Mouse (Mus musculus) CH12.LX (cell line): ENCODE data around the gene Gabarapl2. TPM values are rescaled to one million over a fixed set of nuclear protein-coding genes. Genes with fewer than 3 reads are reported as not detected.
A peak's percentile ranks its signal among the peaks of the same experiment; 100 is the strongest.

Experiments
- DNase-seq: peaks from one replicate; pipeline ENCODE4 v3.0.0-alpha.2; 2013; ENCODE audit errors: extremely low read depth
- H3K27ac ChIP-seq: 2 replicates; pipeline ENCODE4 v1.5.1; 2012; ENCODE audit warnings: low read depth, mild to moderate bottlenecking, control low read depth, moderate library complexity; ENCODE audit not compliant: insufficient read depth
- H3K27me3 ChIP-seq: replicated peaks from 2 replicates; pipeline ENCODE3; 2012; ENCODE audit warnings: inconsistent platforms
- H3K36me3 ChIP-seq, 2 experiments: replicated peaks in 1 of 2; 2 replicates each; pipeline versions ENCODE3 to v1.6.1; 2012; ENCODE audit warnings: inconsistent platforms in 1 of 2, low read length in 1 of 2, mild to moderate bottlenecking in 1 of 2, mixed read lengths in 1 of 2, moderate library complexity in 1 of 2; ENCODE audit not compliant: control insufficient read depth in 1 of 2, insufficient read depth in 1 of 2
- H3K4me1 ChIP-seq, 2 experiments: 2 replicates each; pipeline ENCODE4 v1.6.1; 2012; ENCODE audit warnings: inconsistent platforms in 1 of 2, moderate library complexity in 1 of 2; ENCODE audit not compliant: insufficient read depth in 2 of 2, control insufficient read depth in 1 of 2
- H3K4me2 ChIP-seq: 2 replicates; pipeline ENCODE4 v1.6.1; 2012; ENCODE audit warnings: low read depth, mild to moderate bottlenecking, control low read depth; ENCODE audit not compliant: poor library complexity, insufficient read depth, severe bottlenecking
- H3K4me3 ChIP-seq, 3 experiments: fragments of 150-350 bp in 1 of 3; sonication (generic) in 1 of 3; replicated peaks in 1 of 3; 2 replicates each; pipeline versions ENCODE3 to v1.5.1; 2011 to 2012; ENCODE audit warnings: low read depth in 2 of 3, low read length in 2 of 3, mild to moderate bottlenecking in 2 of 3, moderate library complexity in 2 of 3, control low read depth in 1 of 3, improper control_type of control experiment in 1 of 3, inconsistent platforms in 1 of 3, mixed read lengths in 1 of 3; ENCODE audit not compliant: poor library complexity in 1 of 3
- H3K79me2 ChIP-seq: replicated peaks from 2 replicates; pipeline ENCODE4 v1.6.1; 2012; ENCODE audit warnings: mild to moderate bottlenecking, moderate library complexity; ENCODE audit not compliant: control insufficient read depth, poor library complexity, insufficient read depth, severe bottlenecking; ENCODE audit errors: extremely low read depth
- H3K9ac ChIP-seq: 2 replicates; pipeline ENCODE4 v1.6.1; 2012; ENCODE audit warnings: low read depth, mild to moderate bottlenecking, control low read depth, moderate library complexity; ENCODE audit not compliant: insufficient read depth
- H3K9me3 ChIP-seq: replicated peaks from 2 replicates; pipeline ENCODE3; 2012; ENCODE audit warnings: low read length, inconsistent platforms, mixed read lengths
- CHD2 ChIP-seq: IDR thresholded peaks from 2 replicates; pipeline ENCODE4 v1.6.1; 2011; ENCODE audit warnings: low read length, improper control_type of control experiment
- E2F4 ChIP-seq: IDR thresholded peaks from 2 replicates; pipeline ENCODE4 v1.6.1; 2011; ENCODE audit warnings: low read depth, low read length, improper control_type of control experiment; ENCODE audit not compliant: insufficient replicate concordance
- GABPA ChIP-seq: IDR thresholded peaks from 2 replicates; pipeline ENCODE4 v1.6.1; 2012; ENCODE audit warnings: low read depth, low read length, improper control_type of control experiment, inconsistent platforms; ENCODE audit not compliant: insufficient replicate concordance
- HCFC1 ChIP-seq: IDR thresholded peaks from 2 replicates; pipeline ENCODE4 v1.6.1; 2012; ENCODE audit warnings: low read depth, mild to moderate bottlenecking, inconsistent platforms, low read length, improper control_type of control experiment
- IRF4 ChIP-seq: IDR thresholded peaks from 2 replicates; pipeline ENCODE4 v1.6.1; 2014; ENCODE audit warnings: low read depth, mild to moderate bottlenecking, inconsistent platforms, low read length, improper control_type of control experiment
- JUND ChIP-seq: conservative IDR thresholded peaks from 2 replicates; pipeline ENCODE4 v1.6.1; 2011; ENCODE audit warnings: low read depth, low read length, improper control_type of control experiment
- MAFK ChIP-seq: IDR thresholded peaks from 2 replicates; pipeline ENCODE4 v1.6.1; 2011; ENCODE audit warnings: low read length, improper control_type of control experiment; ENCODE audit not compliant: insufficient replicate concordance
- MAZ ChIP-seq: IDR thresholded peaks from 2 replicates; pipeline ENCODE4 v1.6.1; 2012; ENCODE audit warnings: low read depth, mild to moderate bottlenecking, inconsistent platforms, low read length, improper control_type of control experiment, moderate library complexity
- NRF1 ChIP-seq: IDR thresholded peaks from 2 replicates; pipeline ENCODE4 v1.6.1; 2014; ENCODE audit warnings: low read depth, mild to moderate bottlenecking, inconsistent platforms, low read length, improper control_type of control experiment, moderate library complexity
- SMC3 ChIP-seq: IDR thresholded peaks from 2 replicates; pipeline ENCODE4 v1.6.1; 2011; ENCODE audit warnings: low read depth, low read length, improper control_type of control experiment
- TCF12 ChIP-seq: IDR thresholded peaks from 2 replicates; pipeline ENCODE4 v1.6.1; 2014; ENCODE audit warnings: low read depth, mild to moderate bottlenecking, inconsistent platforms, low read length, improper control_type of control experiment
- UBTF ChIP-seq: IDR thresholded peaks from 2 replicates; pipeline ENCODE4 v1.6.1; 2012; ENCODE audit warnings: low read depth, mild to moderate bottlenecking, inconsistent platforms, low read length, improper control_type of control experiment, moderate library complexity
- USF1 ChIP-seq: IDR thresholded peaks from 2 replicates; pipeline ENCODE4 v1.6.1; 2014; ENCODE audit warnings: low read depth, mild to moderate bottlenecking, inconsistent platforms, low read length, improper control_type of control experiment
- ZMIZ1 ChIP-seq: IDR thresholded peaks from 2 replicates; pipeline ENCODE4 v1.6.1; 2012; ENCODE audit warnings: low read depth, mild to moderate bottlenecking, inconsistent platforms, low read length, improper control_type of control experiment
- ZNF384 ChIP-seq: IDR thresholded peaks from 2 replicates; pipeline ENCODE4 v1.6.1; 2012; ENCODE audit warnings: low read depth, low read length, improper control_type of control experiment, inconsistent platforms
- dilution Hi-C: fragments of 300-500 bp; cut with MboI; formaldehyde crosslinking; loops from 2 replicates; pipeline ENCODE4 v1.14.3; 2020; ENCODE audit warnings: low sequenced_read_pairs; ENCODE audit not compliant: extremely low pct_unique_long_range_greater_than_20kb, extremely low pct_ligation_motif_present
- in situ Hi-C: fragments of 300-500 bp; cut with MboI; formaldehyde crosslinking; loops from 3 replicates; pipeline ENCODE4 v1.14.3; 2019; ENCODE audit warnings: low sequenced_read_pairs, low pct_ligation_motif_present, low pct_unique_long_range_greater_than_20kb, mixed read lengths
- polyA plus RNA-seq: library from polyadenylated mRNA; unstranded; fragments of >175 nt; gene quantifications from 2 replicates; pipeline ENCODE4 v1.2.1, GENCODE M21; 2012; ENCODE audit warnings: low read depth; ENCODE audit not compliant: insufficient read length
- total RNA-seq, 2 experiments: library from RNA; depleted of rRNA; stranded (reverse); fragments of 300-350 nt in 1 of 2; fragments of >200 nt in 1 of 2; gene quantifications; 2 replicates each; pipeline ENCODE4 v1.2.3; 2012 to 2014

Gene Gabarapl2
- total and polyA plus RNA-seq, 3 experiments: 29.8 to 61.0 (median 42.1) TPM

DNA sequence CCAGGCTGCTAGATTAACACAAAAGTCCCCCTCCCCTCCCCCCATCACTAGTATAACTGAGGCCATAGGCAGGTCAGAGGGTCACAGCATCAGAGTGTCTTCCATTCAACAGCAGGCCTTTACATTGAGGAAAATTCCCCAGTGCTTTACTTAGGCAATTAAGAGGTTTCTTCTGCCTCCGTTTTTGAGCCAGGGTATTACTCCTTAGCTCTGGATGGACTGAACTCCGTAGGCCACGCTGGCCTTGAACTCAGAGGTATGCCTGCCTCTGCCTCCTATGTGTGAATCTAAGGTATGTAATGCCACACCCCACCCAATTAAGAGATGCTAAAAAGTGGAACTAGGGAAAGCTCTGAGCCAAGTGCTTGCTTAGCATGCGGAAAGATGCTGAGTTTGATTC lies 23.0 kb downstream of the Gabarapl2 start:
- Histone ChIP-seq H3K79me2 (no peaks in the 10 kb centered on the region), H3K4me2 (no peak overlapping the region), H3K9ac (no peak overlapping the region), H3K27ac (no peak overlapping the region), H3K4me1 (peaks cover 3 to 15% of the 10 kb centered on the region in 2 experiments; a peak in 2 of 4 replicates), H3K36me3 (peaks cover 15 to 69% of the 10 kb centered on the region in 2 experiments), H3K9me3 (no peaks in the 10 kb centered on the region), H3K4me3 (no peak overlapping the region), H3K27me3 (no peaks in the 10 kb centered on the region)
- TF ChIP-seq SMC3 (no peak), ZNF384 (no peak), IRF4 (no peak), MAFK (no peak), CHD2 (no peak), E2F4 (no peak), NRF1 (no peak), UBTF (no peak), JUND (no peak), HCFC1 (no peak), GABPA (no peak), ZMIZ1 (no peak)
- in situ Hi-C loops (no loop called here), dilution Hi-C loops (no loop called here)
- no peak for DNase-seq

DNA sequence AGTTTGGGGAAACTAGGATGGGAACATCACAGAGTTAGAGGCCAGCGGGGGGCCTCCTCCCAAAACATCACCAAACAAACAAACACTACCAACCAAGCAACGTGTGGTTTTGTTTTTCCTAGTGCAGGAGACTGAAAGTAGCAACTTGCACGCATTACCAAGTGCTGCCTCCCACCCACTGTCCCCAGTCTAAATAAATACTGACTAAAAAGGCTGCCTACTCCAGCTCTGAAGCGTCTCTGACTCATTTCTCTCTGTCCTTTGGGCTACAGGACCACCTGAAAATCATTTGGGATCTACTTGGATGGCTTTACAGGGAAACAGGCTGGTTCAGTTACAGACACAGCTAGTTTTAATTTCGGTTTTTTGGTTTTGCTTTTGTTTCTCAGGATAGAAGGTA lies 23.8 kb downstream of the Gabarapl2 start:
- no peaks in the 10 kb centered on the region for H3K79me2 ChIP-seq
- peaks cover 15 to 70% of the 10 kb centered on the region in 2 experiments for H3K36me3 ChIP-seq
- H3K4me3 ChIP-seq: no peak overlapping the region
- TF ChIP-seq SMC3 (no peak), IRF4 (0 out of 2 replicates have a peak, but pooled peaks have one; percentile 18)
- no peak overlapping the region for H3K4me2 ChIP-seq
- no peaks in the 10 kb centered on the region for H3K9me3 ChIP-seq
- H3K27me3 ChIP-seq: no peaks in the 10 kb centered on the region
- H3K27ac ChIP-seq: no peak overlapping the region
- dilution Hi-C loops: no loop called here
- no peak overlapping the region for H3K9ac ChIP-seq
- peaks cover 3 to 15% of the 10 kb centered on the region in 2 experiments; a peak in 2 of 4 replicates for H3K4me1 ChIP-seq
- no peak for DNase-seq
- in situ Hi-C loops: no loop called here

DNA sequence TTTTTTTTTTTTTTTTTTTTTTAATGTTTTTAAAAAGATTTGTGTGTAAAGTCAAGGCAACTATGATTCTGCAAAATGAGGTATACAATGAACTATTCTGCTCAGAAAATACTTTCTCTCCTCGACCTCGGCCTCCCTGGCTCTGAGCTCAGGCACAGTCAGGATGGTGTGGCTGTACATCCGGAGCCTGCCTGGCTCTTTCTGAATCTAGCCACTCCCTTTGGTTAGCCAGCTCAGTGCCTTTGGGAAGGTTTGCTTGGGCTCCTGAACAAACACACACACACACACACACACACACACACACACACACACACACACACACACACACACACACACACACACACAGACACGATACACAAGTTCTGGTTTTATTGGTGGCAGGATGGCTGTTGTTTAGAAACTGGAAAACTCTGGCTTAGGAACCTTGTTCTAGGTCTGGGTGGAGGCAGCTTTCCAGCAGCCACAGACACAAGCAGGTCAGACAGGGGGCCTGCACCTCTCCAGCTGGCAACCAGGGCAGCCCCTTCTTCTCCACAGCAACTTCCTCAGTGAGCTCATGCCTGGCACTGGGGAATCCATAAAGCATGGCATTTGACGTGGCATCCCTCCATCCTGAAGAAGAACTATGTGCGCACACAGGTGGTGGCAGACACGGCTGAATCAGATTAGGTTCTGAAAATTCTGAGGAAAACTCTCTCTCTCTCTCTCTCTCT lies 24.5 kb downstream of the Gabarapl2 start:
- Histone ChIP-seq H3K4me2 (no peak overlapping the region), H3K4me1 (peaks cover 3 to 15% of the 10 kb centered on the region in 2 experiments; a peak in 2 of 4 replicates), H3K4me3 (no peak overlapping the region), H3K36me3 (peaks cover 11 to 65% of the 10 kb centered on the region in 2 experiments), H3K9me3 (no peaks in the 10 kb centered on the region), H3K27ac (no peak overlapping the region), H3K79me2 (no peaks in the 10 kb centered on the region), H3K9ac (no peak overlapping the region), H3K27me3 (no peaks in the 10 kb centered on the region)
- in situ Hi-C loops (no loop called here), dilution Hi-C loops (no loop called here)
- DNase-seq: no peak
- TF ChIP-seq TCF12 (no peak), USF1 (no peak), MAZ (no peak), SMC3 (no peak)
